Mouse (Mus musculus): ENCODE measurements around the gene Dchs1. TPM values are rescaled to one million over a fixed set of nuclear protein-coding genes. Genes with fewer than 3 reads are reported as not detected.
"Not testable (repeated sequence)": the region's sequence is repeated elsewhere in the genome, so short reads cannot be mapped to it uniquely, and the experiment has no call there.

Gene Dchs1
- polyA plus RNA-seq, 3 experiments from 2014 or later: 0.08 TPM; not detected in 2

DNA sequence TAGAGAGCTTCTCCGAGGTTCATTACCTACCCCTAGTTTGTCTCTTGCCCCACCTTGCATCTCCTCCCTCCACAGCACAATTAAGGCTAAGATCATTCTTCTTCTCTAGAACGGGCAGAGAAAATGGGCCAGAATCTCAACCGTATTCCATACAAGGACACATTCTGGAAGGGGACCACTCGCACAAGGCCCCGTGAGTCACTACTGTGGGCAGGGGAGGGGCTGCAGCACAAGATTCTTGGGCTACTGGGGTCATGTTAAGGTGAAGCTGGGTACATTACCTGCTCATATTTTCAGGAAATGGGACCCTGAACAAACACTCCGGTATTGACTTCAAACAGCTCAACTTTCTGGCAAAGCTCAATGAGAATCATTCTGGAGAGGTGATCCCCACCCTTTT is 46.6 kb downstream of the Dchs1 start:
- ATAC-seq: no peak

DNA sequence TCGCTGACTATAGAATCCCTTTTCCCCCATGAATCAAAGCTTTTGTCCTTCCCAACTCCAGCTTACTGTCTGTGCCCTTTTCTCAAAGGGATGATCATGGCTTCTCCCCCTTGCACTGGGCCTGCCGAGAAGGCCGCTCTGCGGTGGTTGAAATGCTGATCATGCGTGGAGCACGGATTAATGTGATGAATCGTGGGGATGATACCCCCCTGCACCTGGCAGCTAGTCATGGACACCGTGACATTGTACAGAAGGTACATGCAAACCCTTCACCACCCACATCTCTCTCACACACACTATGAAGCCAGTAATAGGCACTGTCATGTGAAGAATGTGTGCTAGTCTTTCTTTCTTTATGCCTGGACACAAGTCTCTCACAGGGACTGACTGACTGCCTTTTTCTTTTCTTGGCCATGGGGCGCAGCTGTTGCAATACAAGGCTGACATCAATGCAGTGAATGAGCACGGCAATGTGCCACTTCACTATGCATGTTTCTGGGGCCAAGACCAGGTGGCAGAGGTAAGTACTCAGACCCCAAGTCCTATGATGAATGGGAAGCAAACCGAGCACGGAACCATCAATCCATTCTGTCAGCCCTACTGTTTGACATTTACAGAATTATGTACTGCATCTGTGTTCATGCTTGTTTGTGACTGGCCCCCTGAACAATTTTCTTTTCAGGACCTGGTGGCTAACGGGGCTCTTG is 47.2 kb downstream of the Dchs1 start:
- ATAC-seq: no peak

DNA sequence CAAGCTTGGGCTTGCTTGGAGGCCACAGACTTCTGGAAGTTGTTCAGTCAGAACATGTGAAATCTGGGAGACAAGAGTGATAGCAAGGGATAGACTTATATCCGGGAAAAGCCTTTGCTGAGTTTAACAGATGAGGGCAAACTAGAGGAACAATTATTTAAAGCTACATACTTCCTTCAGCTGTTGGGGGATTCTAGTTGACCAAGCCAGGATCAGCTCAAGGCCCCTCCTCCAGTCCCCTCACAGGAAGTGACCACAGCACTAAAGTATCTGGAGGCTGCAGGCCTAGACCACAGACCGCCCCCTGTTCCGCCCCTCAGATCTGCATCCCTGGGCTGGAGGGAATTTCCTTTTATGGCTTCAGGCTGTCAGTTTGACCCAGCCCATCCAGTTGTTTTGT is 48.5 kb downstream of the Dchs1 start:
- ATAC-seq: no peak

DNA sequence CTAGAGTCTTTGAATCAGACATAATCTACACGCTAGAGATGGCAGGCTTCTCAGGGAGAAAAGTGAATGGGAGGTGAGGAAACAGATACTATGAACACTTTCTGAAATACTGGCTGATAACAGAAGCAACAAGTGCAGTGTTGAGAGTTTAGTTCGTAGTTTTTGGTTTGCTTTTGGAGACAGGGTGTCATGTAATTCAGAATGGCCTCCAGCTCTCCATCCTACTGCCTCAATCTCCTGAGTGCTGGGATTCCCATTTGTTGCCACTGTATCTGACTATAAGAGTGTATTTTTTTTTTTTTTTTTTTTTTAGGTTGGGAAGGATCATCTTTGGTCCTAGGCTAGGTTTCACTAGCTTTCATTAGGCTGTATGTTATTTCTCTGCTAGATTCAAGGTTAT is 49.2 kb downstream of the Dchs1 start:
- ATAC-seq: no peak

DNA sequence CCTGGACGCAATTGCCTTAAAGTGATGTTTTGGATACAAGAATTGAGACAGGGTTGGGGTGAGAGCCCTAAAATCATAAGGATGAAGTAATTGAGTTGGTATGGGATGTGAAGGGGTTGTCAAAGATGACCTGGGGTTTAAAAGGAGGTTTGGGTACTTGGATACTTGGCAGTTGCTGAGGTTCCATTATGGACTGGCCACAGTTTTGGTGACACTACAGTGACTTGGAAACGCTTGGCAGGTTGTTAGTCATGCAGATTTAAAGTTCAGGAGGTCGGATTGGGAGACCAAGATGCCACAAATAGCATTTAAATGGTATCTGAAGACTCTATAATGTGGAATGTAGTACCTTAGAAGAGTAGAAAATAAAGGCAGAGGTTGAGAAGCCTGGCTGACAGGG is 49.8 kb downstream of the Dchs1 start:
- ATAC-seq: no peak

DNA sequence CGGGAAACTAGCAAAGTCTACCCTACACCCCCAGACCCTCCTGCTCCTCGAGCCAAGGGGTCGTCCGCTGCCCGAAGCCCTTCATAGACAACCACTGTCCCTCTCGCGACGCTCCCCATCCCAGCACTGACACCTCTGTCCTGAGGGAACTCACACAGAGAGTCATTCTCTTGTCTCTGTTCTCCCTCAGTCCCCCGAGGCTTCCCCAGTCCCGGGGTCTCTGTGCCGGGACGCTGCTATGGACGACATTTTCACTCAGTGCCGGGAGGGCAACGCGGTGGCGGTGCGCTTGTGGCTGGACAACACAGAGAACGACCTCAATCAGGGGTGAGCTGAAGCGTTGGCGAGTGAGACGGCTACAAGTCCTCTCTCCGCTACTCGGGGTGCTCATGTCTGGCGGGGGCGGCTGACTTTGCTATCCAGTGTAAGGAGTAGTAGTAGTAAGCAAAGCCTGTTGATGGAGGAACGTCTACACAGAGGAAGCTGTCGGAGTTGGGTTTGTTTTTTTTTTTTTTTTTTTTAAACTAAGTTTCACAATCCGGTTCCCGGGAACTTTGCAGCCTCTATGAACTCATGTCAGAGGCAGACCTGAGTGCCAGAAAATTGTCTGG is 50.4 kb downstream of the Dchs1 start, which contains the start of gene Rrp8:
TSS of gene Rrp8 (minus strand) at position 475 of the 611 bp plus-strand sequence.
- ATAC-seq: peak; percentile 41

DNA sequence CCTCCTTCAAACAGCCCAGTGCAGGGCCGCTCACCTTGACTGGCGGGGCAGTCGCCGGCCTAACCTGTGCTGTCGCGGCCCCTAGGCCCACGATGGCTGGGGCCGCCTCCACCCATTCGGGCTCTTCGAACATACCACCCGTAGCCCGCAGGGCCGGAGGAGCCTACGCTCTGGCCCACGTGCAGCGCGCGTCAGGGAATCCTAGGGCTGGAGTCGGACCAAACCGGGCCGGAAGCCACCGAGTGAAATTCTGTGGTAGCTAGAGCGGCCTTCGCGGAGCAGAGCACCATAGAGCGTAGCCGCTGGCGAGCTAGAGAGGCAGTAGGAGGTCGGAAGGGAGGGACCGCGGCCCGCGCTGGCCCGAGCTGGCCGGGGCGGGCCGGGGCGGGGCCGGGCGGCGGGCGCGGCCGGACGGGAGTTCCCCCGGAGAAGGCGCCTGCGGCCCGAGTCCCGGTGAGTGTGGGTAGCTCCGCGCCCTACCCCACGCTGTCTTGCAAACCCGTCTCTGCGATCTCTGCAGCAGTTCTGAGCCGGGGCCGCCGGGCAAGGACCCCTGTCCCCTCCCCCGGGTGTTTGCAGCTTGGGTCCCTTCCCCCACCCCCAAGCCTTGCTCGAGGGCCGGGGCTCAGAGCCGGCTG is 51.1 kb downstream of the Dchs1 start, which contains the start of gene Ilk:
TSS of gene Ilk (plus strand) at position 329 of the 638 bp plus-strand sequence.
- ATAC-seq: peak; percentile 83

DNA sequence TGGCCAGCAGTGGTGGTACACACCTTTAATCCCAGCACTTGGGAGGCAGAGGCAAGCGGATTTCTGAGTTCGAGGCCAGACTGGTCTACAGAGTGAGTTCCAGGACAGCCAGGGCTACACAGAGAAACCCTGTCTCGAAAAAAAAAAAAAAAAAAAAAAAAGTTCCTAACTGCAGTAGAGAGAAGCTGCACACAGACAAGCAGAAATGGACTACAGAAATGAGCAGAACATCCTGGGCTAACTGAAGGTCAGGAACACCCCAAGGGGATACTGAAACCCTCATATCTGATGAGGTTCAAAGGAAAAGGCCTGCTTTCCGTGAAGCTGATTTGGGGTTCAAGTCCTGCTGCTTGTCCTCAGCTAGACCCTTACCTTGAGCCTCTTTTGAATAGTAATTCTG is 52.0 kb downstream of the Dchs1 start:
- not testable (repeated sequence) for ATAC-seq

DNA sequence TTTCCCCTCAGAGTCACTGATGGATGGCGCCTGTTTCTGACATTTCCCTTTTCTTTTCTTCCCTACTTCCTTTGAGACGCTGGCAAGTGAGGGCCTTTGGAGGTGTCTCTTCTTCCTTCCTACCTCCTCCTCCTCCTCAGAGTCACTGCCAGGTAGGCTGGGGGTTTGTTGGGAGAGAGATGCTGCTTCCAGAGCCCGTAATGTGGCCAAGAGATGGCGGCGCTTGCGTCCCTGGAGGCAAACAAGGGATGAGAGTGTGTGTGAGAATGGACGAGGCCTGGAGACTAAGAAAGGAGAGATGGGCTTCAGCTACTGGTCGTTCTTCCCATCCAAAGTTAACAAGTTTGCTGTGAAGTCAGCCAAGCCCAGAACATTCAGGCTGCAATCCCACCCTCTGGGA is 52.6 kb downstream of the Dchs1 start:
- ATAC-seq: no peak

DNA sequence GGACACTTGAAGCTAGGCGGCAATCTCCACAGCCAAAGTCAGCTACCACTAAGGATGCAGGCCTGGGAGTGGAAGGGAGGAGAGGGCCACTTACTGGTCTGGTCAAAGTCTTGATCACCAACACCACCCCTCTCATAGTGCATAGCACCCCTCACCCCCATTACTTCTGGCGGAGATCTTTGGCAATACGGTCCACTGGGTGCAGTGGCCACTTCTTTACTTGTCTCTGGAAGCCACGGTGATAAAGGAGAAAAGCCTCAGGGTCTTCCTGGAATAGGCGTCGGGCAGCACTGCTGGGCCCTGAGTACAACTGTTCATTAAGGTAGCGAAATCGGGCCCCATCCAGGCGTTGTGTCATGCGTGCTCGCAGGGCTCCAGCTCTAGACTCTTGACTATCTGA is 53.6 kb downstream of the Dchs1 start:
- ATAC-seq: no peak

DNA sequence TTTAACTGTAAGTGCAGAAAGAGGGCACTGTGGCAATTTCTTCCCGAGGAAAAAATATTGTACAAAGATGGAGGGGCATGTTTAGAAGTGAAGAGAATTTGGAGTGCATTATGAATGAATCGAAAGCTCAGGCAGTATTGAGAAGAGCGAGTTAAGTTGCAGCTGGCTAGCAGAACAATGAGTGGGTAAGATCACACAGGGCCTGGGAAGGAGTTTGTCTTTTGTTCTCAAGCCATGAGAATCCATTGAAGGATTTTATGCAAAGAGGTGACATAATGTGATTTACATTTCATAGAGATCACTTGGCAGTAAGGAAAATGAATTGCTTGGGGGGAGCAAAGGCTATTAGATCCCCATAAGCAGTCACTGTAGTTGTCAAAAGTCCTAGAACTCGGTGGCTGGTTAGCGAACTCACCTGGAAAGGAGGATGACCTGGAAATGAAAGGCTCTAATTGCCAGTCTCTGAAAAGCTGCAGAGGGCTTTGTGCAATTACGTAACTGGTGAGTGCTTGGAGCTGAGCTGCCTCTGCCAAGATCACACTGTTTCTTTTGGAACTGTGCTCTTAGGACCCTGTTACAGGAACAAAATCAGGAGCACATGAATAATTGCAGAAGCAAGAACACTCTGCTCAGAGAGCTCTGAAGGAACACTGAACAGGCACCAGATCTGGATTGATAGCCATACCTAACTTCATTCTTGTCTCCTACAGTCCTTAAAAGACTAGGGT is 58.6 kb downstream of the Dchs1 start:
- ATAC-seq: no peak

DNA sequence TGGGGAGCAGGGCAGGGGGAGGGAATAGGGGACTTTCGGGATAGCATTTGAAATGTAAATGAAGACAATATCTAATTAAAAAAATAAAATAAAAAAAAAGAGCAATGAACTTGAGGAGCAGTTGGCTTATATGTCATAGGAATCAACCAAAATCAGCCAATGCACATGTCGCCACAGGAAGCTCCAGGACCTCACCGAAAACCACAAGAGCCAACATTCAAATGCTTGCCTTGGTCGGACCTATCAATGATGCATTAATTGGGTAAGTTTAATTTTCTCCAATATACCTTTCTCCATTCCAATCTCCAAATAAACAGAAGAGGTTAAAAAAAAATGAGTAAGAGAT is 60.5 kb downstream of the Dchs1 start:
- no peak for ATAC-seq

DNA sequence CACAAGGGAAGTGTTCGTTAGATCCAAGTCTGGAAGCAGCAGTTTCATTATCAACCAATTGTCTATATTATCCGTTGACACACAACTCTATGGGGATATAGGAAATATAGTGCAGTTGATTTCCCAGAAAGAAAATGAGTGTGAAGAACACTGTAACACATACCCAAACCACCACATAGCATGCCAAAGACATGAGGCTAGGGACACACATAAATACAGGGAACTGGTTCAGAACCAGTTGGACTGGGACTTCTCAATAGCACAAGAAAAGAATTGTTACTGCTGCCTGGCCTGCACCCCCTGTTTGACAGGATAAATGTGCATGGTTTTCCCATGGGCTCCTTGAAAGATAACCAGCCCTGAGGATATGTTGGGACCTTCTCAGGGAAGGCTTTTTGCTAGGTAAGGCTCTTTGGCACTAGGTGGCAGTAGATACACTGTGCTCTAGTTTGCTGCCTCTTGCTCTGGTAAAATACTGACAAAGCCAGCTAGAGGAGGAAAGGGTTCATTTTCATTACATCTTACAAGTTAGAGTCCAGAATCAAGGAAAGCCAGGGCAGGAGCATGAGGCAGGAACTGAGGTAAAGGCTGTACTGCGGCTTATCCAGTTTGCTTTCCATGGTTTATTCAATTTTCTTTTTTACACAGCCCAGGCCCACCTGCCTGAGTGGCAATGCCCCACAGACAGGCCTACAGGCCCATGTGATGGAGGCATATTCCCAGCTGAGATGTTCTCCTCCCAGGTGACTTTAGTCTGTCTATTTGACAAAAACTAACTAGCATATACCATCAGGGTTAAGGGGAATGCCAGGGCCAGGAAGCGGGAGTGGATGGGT is 61.1 kb downstream of the Dchs1 start:
- ATAC-seq: peak; percentile 98

DNA sequence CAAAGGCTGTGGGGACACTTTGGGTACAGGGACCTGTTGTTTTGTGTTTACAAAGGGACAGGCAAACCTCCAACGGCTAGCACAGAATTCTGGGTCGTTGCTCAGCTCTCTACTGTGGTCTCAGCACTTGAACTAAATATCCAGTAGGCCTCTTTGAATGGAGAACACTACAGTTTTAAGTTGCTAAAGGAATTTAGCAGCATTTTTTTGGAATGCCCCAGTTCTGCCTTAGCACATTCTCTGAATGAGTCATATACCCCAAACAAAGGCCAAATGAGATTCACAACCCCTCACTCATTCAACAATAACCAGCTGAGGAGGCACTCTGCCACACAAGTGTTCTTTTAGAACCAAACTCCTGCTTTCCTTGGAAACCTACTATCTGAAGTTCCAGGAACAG is 65.5 kb downstream of the Dchs1 start:
- ATAC-seq: no peak

DNA sequence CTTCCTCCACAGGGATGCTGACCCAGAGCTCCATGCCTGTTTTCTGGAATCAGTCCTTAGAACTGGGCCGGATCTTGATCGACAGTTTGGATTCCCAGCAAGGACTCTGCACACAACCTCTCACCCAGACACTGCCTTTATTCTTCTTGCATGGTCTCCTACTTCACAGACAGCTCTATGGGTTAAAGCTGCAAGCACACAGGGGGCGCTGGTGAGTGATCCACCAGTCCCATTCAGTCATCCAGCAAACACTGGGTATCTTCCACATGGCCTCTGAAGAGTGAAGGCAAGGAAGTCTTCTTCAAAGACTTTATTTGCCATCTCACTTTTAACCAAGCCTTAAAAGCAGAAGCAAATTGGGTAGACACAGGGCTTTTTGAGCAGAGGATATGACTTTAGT is 72.1 kb downstream of the Dchs1 start:
- ATAC-seq: no peak

DNA sequence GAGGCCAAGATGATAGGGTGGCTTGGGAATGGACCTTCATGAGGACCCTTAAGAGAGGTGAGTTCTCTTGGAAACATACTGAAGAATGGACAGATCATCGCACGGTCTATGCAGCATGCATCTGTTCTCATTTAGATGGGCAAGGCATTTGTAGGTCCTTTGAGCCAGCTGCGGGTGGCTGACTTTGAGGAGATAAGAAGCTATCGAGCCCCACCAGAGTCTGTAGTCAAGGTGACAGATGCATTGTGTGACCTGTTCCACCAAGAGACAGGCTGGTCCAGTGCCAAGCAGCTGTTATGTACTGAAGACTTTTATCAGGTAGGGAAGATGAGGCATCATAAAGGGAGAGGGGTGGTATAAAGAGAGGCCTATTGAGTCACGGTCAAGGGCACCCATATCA is 78.7 kb downstream of the Dchs1 start:
- ATAC-seq: no peak

DNA sequence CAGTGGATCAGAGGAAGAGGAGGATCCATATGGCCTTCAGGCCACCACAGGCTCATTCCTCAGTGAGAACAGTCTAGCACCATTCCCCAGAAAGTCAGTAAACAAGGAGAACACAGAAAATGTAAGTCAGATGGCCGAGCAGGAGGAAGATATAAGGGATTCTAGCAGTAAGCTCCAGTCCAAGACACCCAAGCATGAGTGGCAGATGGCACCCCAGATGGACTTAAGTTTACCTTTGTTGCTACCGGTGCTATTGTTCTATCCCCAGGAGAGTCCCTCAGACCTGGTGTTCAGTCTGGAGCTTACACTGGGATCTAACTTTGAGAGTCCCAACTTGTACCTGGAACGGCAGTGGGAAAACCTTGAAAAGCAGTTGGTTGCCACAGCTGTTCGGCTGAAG is 83.6 kb downstream of the Dchs1 start:
- no peak for ATAC-seq

DNA sequence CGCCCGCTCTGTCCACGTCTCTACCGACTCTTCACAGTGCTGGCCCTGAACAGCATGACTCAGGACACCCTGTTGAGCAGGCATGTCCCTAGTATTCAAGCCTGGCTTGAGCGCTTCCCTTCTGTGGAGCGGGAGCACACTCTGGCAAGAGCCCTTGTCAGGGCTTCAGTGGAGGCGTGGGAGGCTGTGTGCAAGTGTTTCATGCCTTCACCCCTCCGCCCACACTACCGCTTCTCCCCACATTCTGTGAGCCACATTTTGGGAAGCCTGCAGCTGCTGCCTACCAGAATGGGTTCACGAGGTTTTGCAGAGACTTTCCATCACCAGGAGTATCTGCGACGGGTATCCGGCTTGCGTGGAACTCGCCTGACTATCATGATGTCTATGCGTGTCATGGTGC is 84.3 kb downstream of the Dchs1 start:
- ATAC-seq: no peak
